Mouse (Mus musculus) left cerebral cortex, adult 9 months (tissue): ENCODE measurements around the gene Erg28.

Experiments
- DNase-seq, 2 experiments: peaks; one replicate each; pipeline ENCODE4 v3.0.0; 2022; ENCODE audit warnings: low spot score in 2 of 2

The Erg28 gene

GRCm38 (mm10) chr12:85824438-85825264 lies at the start of gene Erg28, which contains the start of gene Ttll5:
Erg28 (minus strand) TSS chr12:85824550.
Ttll5 (plus strand) TSS chr12:85824659.
- DNase-seq, result peak; percentile 91 to 97

DNA sequence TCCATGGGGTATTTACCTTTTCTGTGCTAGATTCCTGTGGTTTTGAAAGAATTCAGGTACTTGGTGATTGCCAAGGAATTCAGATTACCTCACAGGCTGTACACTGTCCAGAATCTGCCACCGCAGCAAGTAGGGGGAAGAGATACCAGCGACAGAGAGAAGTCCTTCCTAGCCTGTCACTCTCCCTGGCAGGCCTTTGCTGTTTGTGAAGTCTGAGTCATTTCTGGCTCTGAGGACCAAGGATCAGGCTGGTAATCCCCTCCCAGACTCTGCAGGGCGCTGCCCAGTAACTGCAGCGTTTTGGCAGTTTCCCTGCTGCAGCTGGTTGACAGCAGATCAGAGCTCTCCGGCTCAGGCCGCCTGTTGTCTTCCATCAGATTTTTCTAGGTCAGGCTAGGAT lies 45.1 kb upstream of the Erg28 start:
- peak; percentile 37 to 66 for DNase-seq

DNA sequence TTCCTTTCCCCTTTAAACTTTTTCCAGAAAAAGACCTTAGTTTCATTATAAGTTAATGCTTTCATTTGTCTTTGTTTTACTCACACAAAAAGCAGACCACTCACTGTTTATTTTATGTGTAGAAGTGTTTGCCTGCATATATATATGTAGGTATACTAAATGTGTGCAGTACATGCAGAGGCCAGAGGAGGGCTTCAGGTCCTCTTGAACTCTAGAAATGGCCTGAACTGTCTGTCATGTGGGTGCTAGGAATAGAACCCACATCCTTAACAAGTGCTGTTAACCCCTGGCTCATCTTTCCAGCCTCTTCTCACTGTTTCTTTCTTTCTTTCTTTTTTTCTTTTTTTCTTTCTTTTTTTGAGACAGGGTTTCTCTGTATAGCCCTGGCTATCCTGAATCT lies 42.8 kb upstream of the Erg28 start:
- no peak for DNase-seq

GRCm38 (mm10) chr12:85866624-85867023 lies 42.3 kb upstream of the Erg28 start:
- no peak for DNase-seq

DNA sequence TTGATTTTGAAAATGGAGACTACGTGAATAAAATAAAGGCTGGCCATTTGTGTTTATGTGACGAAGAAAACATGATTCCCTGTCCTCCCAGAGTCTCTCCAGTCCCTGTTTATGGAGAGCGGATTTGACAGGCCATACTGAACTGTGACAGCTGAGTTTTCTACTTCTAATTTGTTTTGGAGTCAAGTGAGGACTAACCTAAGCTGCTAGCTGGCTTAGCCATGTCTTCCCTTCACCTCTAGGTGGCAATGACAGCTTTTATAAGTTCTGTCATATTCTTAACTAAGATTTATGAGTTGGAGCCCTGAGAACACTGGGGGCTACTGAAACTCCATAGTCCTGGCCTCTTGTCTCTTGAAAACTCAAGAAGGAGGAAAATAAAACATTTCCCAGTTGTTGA lies 41.2 kb upstream of the Erg28 start:
- DNase-seq, result peak in 1 of 2 experiments; percentile 39

DNA sequence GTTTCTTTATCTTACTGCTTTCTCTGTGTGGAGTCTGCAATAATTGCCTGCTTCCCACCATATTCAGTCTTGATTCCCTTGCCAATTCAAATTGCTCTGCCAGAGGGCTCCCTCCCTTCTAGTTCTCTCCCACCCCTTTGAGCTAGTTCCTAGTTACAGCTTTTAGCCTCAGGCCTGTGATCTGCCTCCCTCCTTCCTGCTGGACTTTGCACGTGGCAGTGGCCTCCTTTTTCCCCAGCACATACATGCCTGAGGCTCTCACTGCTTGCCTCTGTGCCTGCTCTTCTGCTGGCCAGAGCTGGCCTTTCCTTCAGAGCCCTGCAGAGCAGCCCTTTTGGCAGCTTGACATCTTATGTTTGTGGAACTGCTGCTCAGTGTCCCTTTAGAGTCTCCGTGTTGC lies 38.2 kb upstream of the Erg28 start:
- no peak for DNase-seq

DNA sequence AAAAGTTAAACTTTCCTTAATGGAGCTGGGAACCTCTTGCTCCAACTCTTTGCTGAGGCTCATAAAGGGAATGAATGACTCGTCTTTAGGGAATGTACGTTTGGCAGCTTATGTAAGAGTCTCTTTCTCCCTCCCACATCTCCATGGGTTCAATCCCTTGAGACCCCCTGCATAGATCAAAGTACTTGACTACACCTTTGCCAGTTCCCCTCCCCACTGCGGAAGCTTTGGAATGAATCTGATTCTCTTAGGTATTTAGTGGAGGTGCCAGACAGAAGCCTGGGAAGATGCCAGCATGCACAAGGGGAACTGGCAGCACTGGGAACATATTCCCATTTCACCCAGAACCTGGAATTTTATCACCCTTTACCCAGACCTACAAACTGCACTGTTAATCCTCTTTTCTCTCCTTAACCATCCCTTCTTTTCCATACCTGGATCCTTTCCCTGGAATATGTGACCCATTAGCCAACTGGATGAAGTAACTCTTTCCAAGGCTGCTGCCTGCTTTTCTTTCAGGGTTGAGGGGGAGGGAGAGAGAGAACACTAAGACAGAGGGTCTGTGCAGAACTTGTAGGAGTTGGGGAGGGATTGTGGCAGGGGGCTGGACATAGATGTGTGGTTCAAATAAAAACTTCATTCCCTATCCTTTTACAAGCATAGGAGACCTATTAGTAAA lies 35.3 kb upstream of the Erg28 start:
- DNase-seq, result no peak

- no peak for DNase-seq
These were observed 34.8 kb upstream of the Erg28 start for GRCm38 (mm10) chr12:85859111-85859510.

DNA sequence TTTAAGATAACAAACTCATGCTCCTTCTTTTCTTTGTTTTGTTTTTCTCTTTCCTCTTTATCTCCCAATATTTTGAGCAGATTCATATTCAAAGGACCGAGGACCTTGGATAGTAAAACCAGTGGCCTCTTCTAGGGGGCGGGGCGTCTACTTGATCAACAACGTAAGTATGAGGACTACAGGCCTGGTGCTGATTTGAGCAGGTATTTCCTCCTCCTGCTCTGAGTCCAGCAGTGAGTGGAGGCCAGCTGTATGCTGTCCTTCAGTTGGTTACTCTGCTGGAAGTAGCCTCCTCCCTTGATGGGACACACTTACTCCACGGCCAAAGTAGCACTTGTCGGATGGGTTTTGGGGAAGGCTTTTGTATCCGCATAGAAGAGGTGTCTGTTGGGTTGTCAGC lies 33.0 kb upstream of the Erg28 start:
- no peak for DNase-seq

- no peak for DNase-seq
These were observed 29.9 kb upstream of the Erg28 start for GRCm38 (mm10) chr12:85854271-85854670.

- DNase-seq, result no peak
These were observed 29.5 kb upstream of the Erg28 start for GRCm38 (mm10) chr12:85853836-85854235.

- DNase-seq, result no peak
These were observed 26.3 kb upstream of the Erg28 start for GRCm38 (mm10) chr12:85850661-85851060.

GRCm38 (mm10) chr12:85848164-85848958 lies 24.0 kb upstream of the Erg28 start:
- peak in 1 of 2 experiments; percentile 62 for DNase-seq

GRCm38 (mm10) chr12:85839371-85840000 lies 15.1 kb upstream of the Erg28 start:
- no peak for DNase-seq

DNA sequence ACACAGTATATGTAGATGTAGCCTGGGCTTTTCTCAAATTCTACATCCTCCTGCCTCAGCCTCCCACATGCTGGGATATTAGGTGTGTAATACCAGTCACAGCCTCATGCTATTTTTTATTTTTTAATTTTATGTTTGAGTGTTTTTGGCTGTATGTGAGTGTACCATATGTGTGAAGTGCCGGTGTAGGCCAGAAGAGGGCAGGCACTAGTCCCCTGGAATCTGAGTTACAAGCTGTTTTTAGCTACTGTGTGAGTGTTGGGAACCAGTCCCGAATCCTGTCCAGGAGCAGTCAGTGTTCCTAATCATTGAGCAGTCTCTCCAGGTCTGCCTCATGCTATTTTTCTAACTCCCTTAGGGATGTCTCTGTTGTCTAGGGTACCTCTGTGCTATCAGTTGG lies 13.4 kb upstream of the Erg28 start:
- no peak for DNase-seq

GRCm38 (mm10) chr12:85834543-85834942 lies 10.2 kb upstream of the Erg28 start:
- DNase-seq, result no peak

DNA sequence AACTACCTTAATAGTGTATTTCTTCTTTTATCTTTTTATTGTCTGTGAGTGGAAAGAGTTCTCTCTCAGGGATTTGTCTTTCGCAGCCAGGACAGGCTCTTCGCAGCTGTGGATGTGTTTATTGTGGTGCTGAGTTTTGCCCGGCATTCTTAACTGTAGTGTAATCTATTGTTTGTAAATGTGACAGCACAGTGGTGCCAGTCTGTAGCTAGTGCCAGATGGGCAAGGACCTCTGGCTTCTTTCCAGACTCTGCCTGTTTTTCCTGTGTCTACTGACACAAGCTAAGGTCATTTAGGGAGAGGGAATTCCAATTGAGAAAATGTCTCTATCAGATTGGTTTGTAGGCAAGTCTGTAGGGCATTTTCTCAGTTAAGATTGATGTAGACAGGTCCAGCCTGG lies 6.3 kb upstream of the Erg28 start:
- DNase-seq, result peak in 1 of 2 experiments; percentile 47

DNA sequence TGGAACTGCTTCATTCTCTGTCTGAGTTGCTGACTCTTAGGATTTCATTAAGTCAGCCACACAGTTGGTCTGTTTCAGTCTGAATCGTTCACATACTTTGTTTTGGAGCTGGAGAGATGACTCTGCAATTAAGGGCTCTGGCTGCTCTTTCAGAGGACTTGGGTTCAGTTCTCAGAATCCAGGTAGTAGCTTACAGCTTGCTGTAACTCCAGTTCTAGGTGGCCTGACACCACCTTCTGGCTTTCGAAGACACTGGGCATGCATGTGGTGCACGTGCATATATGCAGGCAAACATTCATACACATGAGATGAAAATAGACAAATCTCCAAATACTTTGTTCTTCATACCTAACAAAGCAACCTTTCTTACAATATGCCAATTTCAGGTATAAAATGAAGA lies 5.5 kb upstream of the Erg28 start:
- no peak for DNase-seq

DNA sequence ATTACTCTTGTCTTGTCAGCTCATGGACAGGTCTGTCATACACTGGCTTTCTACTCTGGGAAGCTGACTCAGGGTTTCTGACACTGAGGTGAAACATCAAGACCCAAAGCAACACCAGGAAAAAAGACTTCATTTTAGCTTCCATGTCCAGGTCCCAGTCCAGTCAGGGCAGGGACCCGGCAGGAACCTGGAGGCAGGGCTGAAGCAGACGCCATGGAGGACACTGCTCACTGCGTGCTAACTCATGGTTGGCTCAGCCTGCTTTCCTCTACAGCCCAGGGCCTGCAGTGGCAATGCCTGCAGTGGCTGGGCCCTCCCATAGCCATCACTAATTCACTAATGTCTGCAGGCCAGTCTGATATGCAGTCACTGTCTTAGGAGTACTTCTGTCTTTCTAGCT lies 4.5 kb upstream of the Erg28 start:
- DNase-seq, result no peak

- DNase-seq, result no peak
These were observed 1.5 kb upstream of the Erg28 start for GRCm38 (mm10) chr12:85825822-85826221.

- DNase-seq, result no peak
These were observed 1.0 kb upstream of the Erg28 start for GRCm38 (mm10) chr12:85825361-85825760.

DNA sequence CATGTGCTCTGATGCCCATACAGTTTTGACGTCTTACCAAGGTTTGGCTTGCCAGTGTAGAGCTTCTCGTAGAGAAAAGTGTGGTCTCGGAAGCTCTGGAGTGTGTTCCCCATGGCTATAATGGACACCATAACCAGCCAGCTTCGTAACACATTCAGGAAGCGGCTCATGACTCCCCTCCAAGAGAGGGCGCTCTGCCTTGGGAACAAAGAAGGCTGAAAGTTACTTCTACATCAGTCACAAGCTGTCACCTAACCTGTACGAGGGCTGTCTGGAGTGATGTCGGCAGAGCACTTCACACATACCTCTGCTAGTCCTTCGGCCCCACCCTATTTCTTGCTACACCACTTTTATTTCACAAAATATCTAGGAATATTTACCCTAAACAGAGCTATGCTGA lies 2.3 kb downstream of the Erg28 start:
- DNase-seq, result no peak
